Mouse (Mus musculus) liver, embryonic 13.5 days (tissue): ENCODE results near the gene Dram1. TPM values are rescaled to one million over a fixed set of nuclear protein-coding genes. Genes with fewer than 3 reads are reported as not detected.

Source experiments
- ATAC-seq: fragments of 200-750 bp; cut with Nextera tagmentation; 2 replicates; pipeline ENCODE4 v1.8.0; 2017; ENCODE audit warnings: low read depth, mild to moderate bottlenecking, moderate number of reproducible peaks, moderate library complexity
- DNase-seq: peaks from one replicate; pipeline ENCODE4 v3.0.0; 2022
- H3K27ac ChIP-seq: fragments of 300-500 bp; sonication (generic); 2 replicates; pipeline ENCODE4 v1.5.1; 2015; ENCODE audit warnings: moderate library complexity, mild to moderate bottlenecking, inconsistent platforms
- H3K27me3 ChIP-seq: fragments of 300-500 bp; sonication (generic); 2 replicates; pipeline ENCODE4 v1.6.1; 2015; ENCODE audit warnings: mild to moderate bottlenecking, inconsistent platforms
- H3K36me3 ChIP-seq: fragments of 300-500 bp; sonication (generic); 2 replicates; pipeline ENCODE4 v1.6.1; 2015; ENCODE audit warnings: mild to moderate bottlenecking, inconsistent platforms
- H3K4me1 ChIP-seq: fragments of 300-500 bp; sonication (generic); replicated peaks from 2 replicates; pipeline ENCODE4 v1.6.1; 2015; ENCODE audit warnings: inconsistent platforms
- H3K4me2 ChIP-seq: fragments of 300-500 bp; sonication (generic); 2 replicates; pipeline ENCODE4 v1.6.1; 2015; ENCODE audit warnings: inconsistent platforms, mild to moderate bottlenecking, moderate library complexity
- H3K4me3 ChIP-seq: fragments of 300-500 bp; sonication (generic); replicated peaks from 2 replicates; pipeline ENCODE4 v1.5.1; 2015; ENCODE audit warnings: mild to moderate bottlenecking, inconsistent platforms
- H3K9ac ChIP-seq: fragments of 300-500 bp; sonication (generic); 2 replicates; pipeline ENCODE4 v1.6.1; 2015; ENCODE audit warnings: mild to moderate bottlenecking, inconsistent platforms
- H3K9me3 ChIP-seq: fragments of 300-500 bp; sonication (generic); replicated peaks from 2 replicates; pipeline ENCODE4 v1.6.1; 2016; ENCODE audit warnings: inconsistent platforms
- WGBS: fragments of 180-500 bp; shearing (Covaris S2); methylation state at CpG from one replicate; pipeline ENCODE4 v1.1.7; 2015; ENCODE audit not compliant: insufficient replicate concordance; 5-methylcytosine and 5-hydroxymethylcytosine counted together
- polyA plus RNA-seq: library from polyadenylated mRNA; unstranded; fragments of >200 nt; fragmentation: Nextera tagmentation; extraction: Ambion mirVana; gene quantifications from 2 replicates; pipeline ENCODE4 v1.2.1, GENCODE M21; 2015

The Dram1 gene
- polyA plus RNA-seq, 1 experiment from 2014 or later = 0.77 TPM

DNA sequence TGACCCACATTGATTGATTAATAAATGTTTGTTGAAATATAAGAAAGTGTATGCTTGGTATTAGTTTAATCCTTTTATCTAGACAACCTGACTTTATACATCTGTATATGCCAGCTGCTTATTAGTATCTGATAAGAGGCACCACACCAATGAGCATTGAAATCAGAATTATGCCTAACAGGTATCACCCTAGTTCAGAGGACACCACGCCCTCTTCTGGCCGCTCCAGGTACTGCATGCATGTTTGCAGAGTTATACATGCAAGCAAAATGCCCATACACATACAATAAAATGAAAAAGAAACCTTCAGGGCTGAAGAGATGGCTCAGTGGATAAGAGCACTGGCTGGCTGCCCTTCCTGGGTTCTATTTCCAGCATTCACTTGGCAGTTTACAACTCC lies 7.1 kb downstream of the Dram1 start:
- 3% methylated on average over 2 of the region's 2 CpGs for WGBS
- no peak for DNase-seq
- H3K27me3 ChIP-seq = no peaks in the 10 kb centered on the region

DNA sequence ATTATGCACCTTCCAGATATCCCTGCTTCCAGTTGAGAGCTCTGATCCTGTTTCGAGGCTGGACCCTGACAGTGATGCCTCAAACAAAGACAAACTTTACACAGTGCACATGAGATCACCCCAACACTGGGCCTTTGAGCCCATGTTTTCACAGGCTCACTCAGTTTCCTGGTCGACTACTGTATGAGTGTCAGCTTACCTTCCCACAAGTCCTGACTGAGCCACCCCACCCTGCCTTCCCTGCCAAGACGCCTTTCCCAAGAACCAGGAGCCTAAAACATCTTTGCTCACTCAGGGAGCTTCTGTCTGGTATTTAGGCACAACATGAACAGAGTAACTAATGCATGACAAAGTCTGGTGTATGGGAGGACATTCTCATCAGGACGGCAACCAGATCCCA lies 9.6 kb downstream of the Dram1 start:
- Histone ChIP-seq H3K27me3 (no peaks in the 10 kb centered on the region), H3K27ac (no peak overlapping the region), H3K4me1 (no peaks in the 10 kb centered on the region), H3K4me2 (no peak overlapping the region), H3K9me3 (no peaks in the 10 kb centered on the region), H3K36me3 (no peaks in the 10 kb centered on the region), H3K9ac (no peak overlapping the region), H3K4me3 (no peak overlapping the region)
- DNase-seq (no peak), ATAC-seq (no peak)
- 49% methylated on average over 4 of the region's 4 CpGs for WGBS

More for the DNA sequence above, 7.1 kb downstream of the Dram1 start:
- Histone ChIP-seq H3K4me3 (no peak overlapping the region), H3K4me1 (no peaks in the 10 kb centered on the region), H3K9me3 (no peaks in the 10 kb centered on the region), H3K27ac (no peak overlapping the region), H3K4me2 (no peak overlapping the region), H3K36me3 (no peaks in the 10 kb centered on the region), H3K9ac (no peak overlapping the region)
- ATAC-seq = no peak

DNA sequence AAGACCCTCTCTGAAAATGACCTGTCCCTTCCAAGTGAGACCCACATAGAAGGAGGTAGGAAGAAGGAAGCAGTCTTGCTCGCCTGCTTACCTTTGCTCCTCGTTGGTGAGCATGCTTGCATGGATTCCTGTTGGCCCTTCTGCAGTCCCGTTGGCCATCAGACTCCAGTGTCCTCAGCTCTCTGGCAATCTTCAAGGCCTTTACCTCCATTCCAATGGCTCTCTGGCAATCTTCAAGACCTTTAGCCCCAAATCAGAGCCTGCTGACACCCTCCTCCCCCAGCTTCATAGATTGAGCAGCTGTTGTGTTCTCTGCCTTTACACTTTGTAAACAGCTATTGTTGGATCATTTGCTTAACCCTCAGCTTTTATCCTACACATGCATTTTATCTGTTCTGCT lies 14.7 kb downstream of the Dram1 start:
- H3K27ac ChIP-seq = no peak overlapping the region
- DNase-seq (no peak), ATAC-seq (no peak)
- H3K4me1 ChIP-seq = no peaks in the 10 kb centered on the region
- H3K27me3 ChIP-seq = no peaks in the 10 kb centered on the region
- H3K9ac ChIP-seq = no peak overlapping the region
- no peak overlapping the region for H3K4me3 ChIP-seq
- 63% methylated on average over 3 of the region's 3 CpGs for WGBS
- H3K9me3 ChIP-seq = no peaks in the 10 kb centered on the region
- H3K4me2 ChIP-seq = no peak overlapping the region
- no peaks in the 10 kb centered on the region for H3K36me3 ChIP-seq

DNA sequence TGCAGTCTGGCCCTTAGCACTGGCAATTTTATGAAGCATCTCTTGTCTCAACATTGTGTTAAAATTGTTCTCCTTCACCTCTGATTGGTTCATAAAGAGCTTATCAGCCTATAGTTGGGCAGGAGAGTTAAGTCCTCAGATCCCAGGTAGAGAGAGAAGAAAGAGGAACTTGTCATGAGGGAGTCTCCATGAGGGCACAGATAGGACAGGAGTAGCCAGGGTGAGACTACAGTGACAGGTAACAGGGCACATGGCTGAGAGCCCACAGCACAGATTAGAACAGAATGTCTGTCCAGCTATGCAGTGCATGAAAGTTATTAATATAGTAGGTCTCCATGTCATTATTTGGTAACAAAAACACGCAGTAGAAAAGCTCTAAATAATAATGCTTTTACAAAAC lies 16.7 kb downstream of the Dram1 start:
- ATAC-seq (no peak), DNase-seq (no peak)
- peaks cover 8% of the 10 kb centered on the region for H3K27me3 ChIP-seq
- no peak overlapping the region for H3K4me2 ChIP-seq
- H3K9me3 ChIP-seq = no peaks in the 10 kb centered on the region
- H3K4me1 ChIP-seq = peaks cover 3% of the 10 kb centered on the region; the same call in 1 of the 2 replicates
- no peak overlapping the region for H3K4me3 ChIP-seq
- WGBS = 33% methylated on average over 1 of the region's 1 CpGs
- H3K27ac ChIP-seq = no peak overlapping the region
- no peak overlapping the region for H3K9ac ChIP-seq
- H3K36me3 ChIP-seq = no peaks in the 10 kb centered on the region

DNA sequence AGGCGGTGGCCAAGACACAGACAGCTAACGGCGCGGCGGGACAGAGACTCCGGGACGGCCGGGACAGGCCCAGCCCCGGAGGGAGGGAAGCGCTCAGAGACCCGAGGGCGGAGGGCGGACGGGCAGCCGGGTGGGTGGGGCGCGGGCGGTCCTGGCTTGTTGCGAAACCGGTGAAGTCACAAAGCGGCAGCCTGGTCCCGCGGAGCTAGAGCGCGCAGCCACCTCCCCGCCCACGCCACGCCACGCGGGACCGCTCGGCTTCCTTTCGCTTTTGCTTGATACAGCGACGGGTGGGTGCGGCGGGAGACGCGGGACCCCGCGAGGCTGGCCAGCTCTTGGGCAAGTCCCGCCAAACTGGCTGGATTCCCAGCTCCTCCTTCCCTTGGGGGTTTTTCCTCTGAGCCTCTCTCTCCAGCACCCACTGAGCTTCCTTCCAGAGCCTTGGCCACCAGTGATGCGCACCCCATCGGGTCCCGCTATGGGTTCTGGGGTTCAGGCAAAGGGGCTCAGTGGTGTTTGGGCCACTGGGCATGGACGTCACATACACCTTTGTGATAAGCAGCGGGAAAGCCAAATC lies 21.8 kb downstream of the Dram1 start:
- peak; percentile 80 for ATAC-seq
- H3K4me3 ChIP-seq = peak overlapping the region; percentile 59
- H3K9me3 ChIP-seq = no peaks in the 10 kb centered on the region
- peaks cover 9% of the 10 kb centered on the region; the same call in 1 of the 2 replicates for H3K4me1 ChIP-seq
- H3K27me3 ChIP-seq = peaks cover 23% of the 10 kb centered on the region
- no peaks in the 10 kb centered on the region for H3K36me3 ChIP-seq
- H3K4me2 ChIP-seq = peak overlapping the region; percentile 71
- peak; percentile 22 for DNase-seq
- H3K27ac ChIP-seq = no peak overlapping the region
- peak overlapping the region; percentile 59 for H3K9ac ChIP-seq
- WGBS = 2% methylated on average over 47 of the region's 47 CpGs

DNA sequence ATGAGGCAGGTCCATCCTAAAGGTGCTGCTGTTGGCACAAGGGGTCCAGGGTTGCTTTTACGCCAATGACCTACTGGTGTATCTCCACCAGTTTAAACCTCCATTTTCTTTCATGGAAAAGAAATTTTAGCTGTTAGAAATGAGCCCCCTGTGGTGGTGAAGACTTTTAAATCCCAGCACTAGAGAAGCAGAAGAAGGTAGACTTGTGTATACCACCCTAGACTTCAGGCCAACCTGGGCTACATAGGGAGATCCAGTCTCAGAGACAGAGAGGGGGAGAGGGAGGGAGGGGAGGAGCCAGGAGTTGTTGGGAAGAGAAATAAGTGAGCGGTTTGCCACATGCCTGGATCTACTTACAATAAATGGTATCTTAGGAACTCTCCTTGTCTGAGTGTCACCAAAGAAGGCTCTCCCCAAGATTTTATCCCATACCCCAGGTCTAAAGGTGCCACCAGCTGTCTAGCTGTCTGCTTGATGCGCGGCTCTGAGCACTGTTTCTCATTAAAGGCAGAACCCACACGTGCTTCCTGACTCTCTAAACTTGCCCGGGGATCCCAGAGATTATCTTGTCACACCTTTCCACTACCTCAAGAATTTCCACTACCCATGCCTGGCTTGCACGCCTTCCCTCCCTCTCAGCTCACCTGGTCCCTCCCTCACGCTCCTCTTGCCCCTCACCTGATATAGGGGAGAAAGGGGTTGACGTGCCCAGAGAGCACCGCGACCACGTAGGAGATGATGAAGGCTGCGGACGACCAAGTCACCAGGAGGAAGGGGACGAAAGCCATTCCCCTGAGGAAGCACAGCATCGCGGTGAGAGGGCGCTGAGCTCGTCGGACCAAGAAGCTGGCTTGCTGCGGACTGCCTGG lies 22.5 kb downstream of the Dram1 start:
- ATAC-seq = peak; percentile 30; the same call in 1 of the 2 replicates
- peak overlapping the region; percentile 71 for H3K4me2 ChIP-seq

DNA sequence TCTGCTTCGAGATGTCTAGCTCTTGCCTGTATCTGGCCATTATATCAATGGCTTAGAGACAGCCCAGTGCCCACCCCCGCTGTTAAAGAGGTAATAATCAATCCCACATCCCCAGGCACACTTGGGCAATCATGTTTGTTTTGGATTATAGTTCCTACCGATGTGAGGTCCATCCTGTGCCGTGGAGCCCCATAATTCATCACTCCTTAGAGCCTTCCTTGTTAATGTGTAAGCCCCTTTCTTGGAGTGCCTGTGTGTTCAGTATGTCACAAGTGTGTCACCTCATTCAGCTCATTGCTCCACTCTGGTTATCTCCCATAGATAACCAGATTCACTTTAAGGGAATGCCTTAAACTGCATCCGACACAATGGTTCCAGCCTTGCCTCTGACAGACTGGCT lies 24.3 kb downstream of the Dram1 start:
- ATAC-seq (no peak), DNase-seq (no peak)
- WGBS = 59% methylated on average over 5 of the region's 5 CpGs
- Histone ChIP-seq H3K4me1 (peaks cover 15% of the 10 kb centered on the region), H3K4me3 (no peak overlapping the region), H3K9ac (no peak overlapping the region), H3K27me3 (peaks cover 23% of the 10 kb centered on the region), H3K9me3 (no peaks in the 10 kb centered on the region), H3K36me3 (no peaks in the 10 kb centered on the region), H3K4me2 (no peak overlapping the region), H3K27ac (no peak overlapping the region)

More for the DNA sequence above, 22.5 kb downstream of the Dram1 start:
- Histone ChIP-seq H3K27me3 (peaks cover 23% of the 10 kb centered on the region), H3K9me3 (no peaks in the 10 kb centered on the region), H3K9ac (0 out of 2 replicates have a peak overlapping the region, but pooled peaks have one; percentile 59), H3K4me1 (peaks cover 14% of the 10 kb centered on the region), H3K27ac (no peak overlapping the region), H3K36me3 (no peaks in the 10 kb centered on the region), H3K4me3 (peak overlapping the region; percentile 59)
- 10% methylated on average over 21 of the region's 21 CpGs for WGBS
- DNase-seq = no peak

DNA sequence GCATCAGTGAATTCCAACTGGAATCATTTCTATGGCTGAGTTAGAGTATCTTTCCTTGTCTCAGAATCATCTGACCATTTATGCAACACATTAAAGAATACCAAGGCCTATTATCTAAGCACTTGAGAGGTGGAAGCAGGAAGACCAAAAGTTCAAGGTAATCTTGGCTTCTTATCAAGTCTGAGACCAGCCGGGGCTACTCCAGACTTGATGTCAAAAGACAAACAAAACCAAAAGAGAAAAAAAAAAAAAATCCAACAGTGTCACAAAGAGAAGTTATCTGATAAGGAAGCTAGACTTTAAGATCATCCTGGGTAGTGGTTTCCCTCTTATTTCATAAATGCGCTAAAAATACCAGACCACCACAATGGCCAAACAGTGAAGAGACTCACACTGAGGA lies 26.3 kb downstream of the Dram1 start:
- WGBS = 16% methylated on average over 2 of the region's 2 CpGs
- ATAC-seq (no peak), DNase-seq (no peak)
- Histone ChIP-seq H3K4me1 (peaks cover 15% of the 10 kb centered on the region), H3K4me3 (no peak overlapping the region), H3K36me3 (no peaks in the 10 kb centered on the region), H3K27ac (no peak overlapping the region), H3K9me3 (no peaks in the 10 kb centered on the region), H3K4me2 (no peak overlapping the region), H3K27me3 (peaks cover 18% of the 10 kb centered on the region), H3K9ac (no peak overlapping the region)

DNA sequence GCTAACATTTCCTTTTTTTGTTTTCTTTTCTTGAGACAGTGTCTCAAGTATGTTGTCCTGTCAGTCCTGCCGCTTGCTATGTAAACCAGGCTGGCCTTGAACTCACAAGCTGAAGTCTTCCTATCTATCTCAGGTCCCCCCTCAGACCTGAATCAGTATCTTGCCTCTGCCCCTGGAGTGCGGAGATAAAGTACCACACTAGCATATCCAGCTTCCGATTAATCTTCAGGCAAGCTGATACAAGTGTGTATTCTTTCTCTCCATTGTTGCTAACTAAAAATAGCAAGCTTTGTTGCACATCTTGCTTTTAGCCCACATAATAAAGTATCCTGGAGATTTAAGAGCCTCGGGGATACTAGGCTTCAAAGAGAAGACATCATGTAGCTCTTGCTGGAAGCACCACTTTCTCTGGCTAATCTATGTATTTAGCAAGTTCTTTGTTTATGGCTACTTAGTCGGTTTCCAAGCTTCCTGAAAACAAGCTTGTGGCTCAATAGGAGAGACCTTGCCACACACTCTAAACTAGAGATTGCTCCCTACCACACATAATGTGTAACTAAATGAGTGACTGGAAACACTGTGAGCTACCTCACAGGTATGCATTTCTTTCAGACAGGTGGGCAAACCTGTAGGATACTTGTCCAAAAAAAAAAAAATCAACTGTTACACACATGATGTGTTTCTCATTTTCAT lies 27.3 kb downstream of the Dram1 start:
- peaks cover 8% of the 10 kb centered on the region for H3K27me3 ChIP-seq
- no peaks in the 10 kb centered on the region for H3K36me3 ChIP-seq
- ATAC-seq = no peak
- H3K4me3 ChIP-seq = no peak overlapping the region
- WGBS = 25% methylated on average over 5 of the region's 5 CpGs
- H3K4me2 ChIP-seq = no peak overlapping the region
- no peaks in the 10 kb centered on the region for H3K9me3 ChIP-seq
- peaks cover 7% of the 10 kb centered on the region for H3K4me1 ChIP-seq
- no peak overlapping the region for H3K27ac ChIP-seq
- no peak for DNase-seq
- H3K9ac ChIP-seq = no peak overlapping the region

DNA sequence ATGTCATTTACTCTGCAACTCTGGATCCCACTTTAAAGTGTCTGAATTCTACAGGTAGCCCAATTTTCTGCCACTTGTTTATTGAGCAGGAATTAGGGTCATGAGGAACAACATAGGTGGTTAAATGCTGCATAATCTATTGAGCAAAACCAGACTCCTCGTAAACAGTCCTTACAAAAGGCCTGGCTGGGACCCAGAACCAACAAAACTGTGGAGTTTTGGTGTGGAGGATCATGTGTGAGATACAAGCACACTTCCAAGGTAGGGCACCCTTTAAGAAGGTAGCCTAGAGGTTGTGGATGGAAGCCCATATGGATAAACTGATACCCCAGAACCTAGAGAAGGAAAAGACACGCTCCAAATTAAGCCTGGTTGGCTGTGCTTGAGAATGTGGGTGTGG lies 28.2 kb downstream of the Dram1 start:
- 77% methylated on average over 2 of the region's 2 CpGs for WGBS

DNA sequence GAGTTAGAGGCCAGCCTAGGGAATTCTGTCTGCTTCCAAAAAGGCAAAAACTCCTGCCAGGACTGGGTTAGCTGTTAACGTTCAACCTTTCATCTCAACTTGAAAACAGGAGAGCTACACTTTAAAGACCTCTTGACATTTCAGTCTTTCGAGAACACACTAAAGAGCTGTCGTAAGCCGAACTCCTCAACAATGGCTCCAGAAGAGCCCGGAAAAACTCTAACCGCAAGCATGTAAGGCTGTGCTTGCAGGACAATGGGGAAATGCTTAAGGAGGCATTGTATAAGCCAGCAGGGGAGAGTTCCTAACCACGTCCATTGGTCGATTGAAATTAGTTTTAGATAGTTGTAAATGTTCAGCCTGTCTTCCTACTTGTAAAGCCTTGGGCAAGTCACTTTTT lies 29.1 kb downstream of the Dram1 start:
- Histone ChIP-seq H3K4me3 (no peak overlapping the region), H3K9ac (no peak overlapping the region), H3K9me3 (no peaks in the 10 kb centered on the region), H3K4me1 (peaks cover 7% of the 10 kb centered on the region; the same call in 1 of the 2 replicates), H3K27ac (no peak overlapping the region), H3K27me3 (no peaks in the 10 kb centered on the region), H3K36me3 (no peaks in the 10 kb centered on the region), H3K4me2 (no peak overlapping the region)
- WGBS = 33% methylated on average over 8 of the region's 8 CpGs
- DNase-seq (no peak), ATAC-seq (no peak)

More for the DNA sequence above, 28.2 kb downstream of the Dram1 start:
- H3K36me3 ChIP-seq = no peaks in the 10 kb centered on the region
- H3K4me1 ChIP-seq = peaks cover 7% of the 10 kb centered on the region; the same call in 1 of the 2 replicates
- no peaks in the 10 kb centered on the region for H3K9me3 ChIP-seq
- no peak overlapping the region for H3K9ac ChIP-seq
- DNase-seq = no peak
- H3K4me3 ChIP-seq = no peak overlapping the region
- no peak for ATAC-seq
- H3K27ac ChIP-seq = no peak overlapping the region
- H3K27me3 ChIP-seq = no peaks in the 10 kb centered on the region
- no peak overlapping the region for H3K4me2 ChIP-seq
